Comparison of ENCODE assay signal across 42 mouse cellular contexts in genomic region chr13:92539126-92539525, GRCm38 (mm10). TPM values are rescaled to one million over a fixed set of nuclear protein-coding genes. Genes with fewer than 3 reads are reported as not detected.
"Had no signal": no experiment of that assay in that cellular context is flagged by ENCODE, and none has a peak within 500 bp of the region (broad histone marks: within the 10 kb centered on the region; RNA-seq: fewer than 3 reads in every experiment).

No protein-coding gene starts in this region.

- H3K4me1 ChIP-seq: heart, embryonic 10.5 days; heart, embryonic 12.5 days; hindbrain, embryonic 10.5 days; hindbrain, embryonic 13.5 days; hindbrain, embryonic 15.5 days; intestine, embryonic 15.5 days; limb, embryonic 13.5 days; limb, embryonic 15.5 days; liver, embryonic 12.5 days had no signal

- ATAC-seq: inflammation-experienced regulatory T-cells, adult 6 months; intestine, embryonic 15.5 days; intestine, postnatal 0 days; liver, embryonic 12.5 days had no signal

- H3K36me3 ChIP-seq: heart, embryonic 10.5 days; heart, embryonic 12.5 days; hindbrain, embryonic 10.5 days; hindbrain, embryonic 13.5 days; hindbrain, embryonic 15.5 days; intestine, embryonic 15.5 days; limb, embryonic 13.5 days; limb, embryonic 15.5 days; liver, embryonic 12.5 days had no signal

- DNase-seq: gastrocnemius, adult 2 months; gastrocnemius, postnatal 10 days; gastrocnemius, postnatal 25 days; heart, adult 18-20 months; heart, postnatal 10 days; heart, postnatal 4 days; kidney, adult 18-20 months; kidney, adult 8-10 months; kidney, postnatal 10 days; kidney, postnatal 25 days; kidney, postnatal 4 days; layer of hippocampus, adult 9-11 months; layer of hippocampus, postnatal 36 days; left cerebral cortex, postnatal 4 days had no signal

- H3K4me2 ChIP-seq: heart, embryonic 12.5 days; hindbrain, embryonic 13.5 days; hindbrain, embryonic 15.5 days; intestine, embryonic 15.5 days; limb, embryonic 13.5 days; limb, embryonic 15.5 days; liver, embryonic 12.5 days had no signal

- H3K27me3 ChIP-seq: hindbrain, embryonic 13.5 days; hindbrain, embryonic 15.5 days; intestine, embryonic 15.5 days; limb, embryonic 13.5 days; limb, embryonic 15.5 days; liver, embryonic 12.5 days had no signal

- H3K9ac ChIP-seq: heart, embryonic 12.5 days; hindbrain, embryonic 13.5 days; hindbrain, embryonic 15.5 days; intestine, embryonic 15.5 days; limb, embryonic 13.5 days; limb, embryonic 15.5 days; liver, embryonic 12.5 days had no signal

- H3K4me3 ChIP-seq: gastrocnemius, adult 2 months; heart, embryonic 10.5 days; heart, embryonic 12.5 days; hindbrain, embryonic 10.5 days; hindbrain, embryonic 13.5 days; hindbrain, embryonic 15.5 days; intestine, embryonic 15.5 days; layer of hippocampus, adult 2 months; limb, embryonic 13.5 days; limb, embryonic 15.5 days; liver, embryonic 12.5 days had no signal

- H3K27ac ChIP-seq: gastrocnemius, adult 2 months; heart, embryonic 10.5 days; hindbrain, embryonic 10.5 days; hindbrain, embryonic 13.5 days; hindbrain, embryonic 15.5 days; intestine, embryonic 15.5 days; layer of hippocampus, adult 2 months; limb, embryonic 13.5 days; limb, embryonic 15.5 days; liver, embryonic 12.5 days had no signal

- H3K9me3 ChIP-seq: heart, embryonic 10.5 days; heart, embryonic 12.5 days; hindbrain, embryonic 10.5 days; hindbrain, embryonic 13.5 days; hindbrain, embryonic 15.5 days; intestine, embryonic 15.5 days; limb, embryonic 13.5 days; limb, embryonic 15.5 days; liver, embryonic 12.5 days had no signal

RNA-seq across cellular contexts. Expression of gene Spz1, which starts 36.8 kb away (rescaled TPM):
- total RNA-seq: gastrocnemius, adult 2 months; gastrocnemius, postnatal 10 days; gastrocnemius, postnatal 25 days; gastrocnemius, postnatal 4 days; granulocyte monocyte progenitor cell, adult 5-6 weeks; heart, adult 18-20 months; heart, adult 8-10 months; heart, postnatal 10 days; heart, postnatal 25 days; heart, postnatal 4 days; layer of hippocampus, adult 2 months; layer of hippocampus, postnatal 14 days; layer of hippocampus, postnatal 36 days; left cerebral cortex, adult 18-20 months; left cerebral cortex, adult 8-10 months; left cerebral cortex, postnatal 10 days; left cerebral cortex, postnatal 25 days; left cerebral cortex, postnatal 4 days; liver, adult 2 months had no signal
- polyA plus RNA-seq: frontal cortex, adult 2 months; heart, embryonic 10.5 days; heart, embryonic 12.5 days; heart, embryonic 14.5 days; heart, embryonic 16.5 days; hindbrain, embryonic 10.5 days; hindbrain, embryonic 13.5 days; hindbrain, embryonic 15.5 days; inflammation-experienced regulatory T-cells, adult 6 months; intestine, embryonic 15.5 days; intestine, postnatal 0 days; kidney, embryonic 14.5 days; kidney, embryonic 16.5 days; limb, embryonic 11.5 days; limb, embryonic 13.5 days; limb, embryonic 15.5 days; liver, adult 2 months; liver, embryonic 12.5 days had no signal

RNA-seq across cellular contexts. Expression of gene Fam151b, which starts 55.3 kb away (rescaled TPM):
- polyA plus RNA-seq: heart, embryonic 10.5 days; heart, embryonic 12.5 days; heart, embryonic 16.5 days; intestine, embryonic 15.5 days; liver, embryonic 12.5 days had no signal
